Mouse (Mus musculus) forebrain, embryonic 15.5 days (tissue): ENCODE measurements at regions not wholly inside any gene's neighbourhood (a gene's known extent, or its start where the extent isn't known, plus 50 kb on each side); places are given as distances from the start of the nearest gene placed in this dataset.
"Not testable (repeated sequence)": the region's sequence is repeated elsewhere in the genome, so short reads cannot be mapped to it uniquely, and the experiment has no call there.

Source experiments
- ATAC-seq: fragments of 200-750 bp; cut with Nextera tagmentation; replicated peaks from 2 replicates; pipeline ENCODE4 v1.8.0; 2017; ENCODE audit warnings: mild to moderate bottlenecking, moderate TSS enrichment, moderate library complexity
- H3K27ac ChIP-seq: fragments of 300-500 bp; sonication (generic); replicated peaks from 2 replicates; pipeline ENCODE4 v1.5.1; 2015; ENCODE audit warnings: mild to moderate bottlenecking, inconsistent platforms
- H3K27me3 ChIP-seq: fragments of 300-500 bp; sonication (generic); 2 replicates; pipeline ENCODE4 v1.6.1; 2015; ENCODE audit warnings: inconsistent platforms
- H3K36me3 ChIP-seq: fragments of 300-500 bp; sonication (generic); 2 replicates; pipeline ENCODE4 v1.6.1; 2015; ENCODE audit warnings: mild to moderate bottlenecking, inconsistent platforms
- H3K4me1 ChIP-seq: fragments of 300-500 bp; sonication (generic); 2 replicates; pipeline ENCODE4 v1.6.1; 2015; ENCODE audit warnings: inconsistent platforms
- H3K4me2 ChIP-seq: fragments of 300-500 bp; sonication (generic); replicated peaks from 2 replicates; pipeline ENCODE4 v1.6.1; 2015; ENCODE audit warnings: mild to moderate bottlenecking, inconsistent platforms
- H3K4me3 ChIP-seq: fragments of 300-500 bp; sonication (generic); 2 replicates; pipeline ENCODE4 v1.5.1; 2015; ENCODE audit warnings: mild to moderate bottlenecking, inconsistent platforms
- H3K9ac ChIP-seq: fragments of 300-500 bp; sonication (generic); replicated peaks from 2 replicates; pipeline ENCODE4 v1.6.1; 2015; ENCODE audit warnings: mild to moderate bottlenecking, inconsistent platforms
- H3K9me3 ChIP-seq: fragments of 300-500 bp; sonication (generic); 2 replicates; pipeline ENCODE4 v1.6.1; 2016; ENCODE audit warnings: inconsistent platforms
- WGBS: fragments of 180-500 bp; shearing (Covaris S2); methylation state at CpG from one replicate; pipeline ENCODE4 v1.1.7; 2015; ENCODE audit warnings: mixed read lengths; 5-methylcytosine and 5-hydroxymethylcytosine counted together

DNA sequence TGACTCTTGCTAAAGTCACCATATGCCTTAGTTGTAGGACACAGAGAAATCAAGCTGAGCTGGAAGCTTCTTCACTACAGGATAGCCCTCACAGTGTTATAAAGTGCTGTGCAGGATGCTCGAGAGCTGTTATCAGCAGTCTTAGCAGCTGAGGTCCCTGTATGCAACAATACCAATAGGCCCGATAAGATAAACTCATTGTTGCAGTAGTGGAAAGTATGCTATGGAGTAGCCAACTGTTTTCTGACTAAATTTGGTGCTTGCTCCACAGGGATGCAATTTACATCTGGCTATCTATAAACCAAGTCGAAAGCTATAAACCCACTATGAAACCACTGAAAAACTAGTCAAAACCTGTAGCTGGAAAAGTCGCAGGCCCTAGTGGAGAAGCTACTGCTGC lies 715.3 kb upstream of the Diaph2 start:
- H3K4me3 ChIP-seq = no peak overlapping the region
- H3K9ac ChIP-seq = no peak overlapping the region
- no peaks in the 10 kb centered on the region for H3K36me3 ChIP-seq
- ATAC-seq = no peak
- no peaks in the 10 kb centered on the region for H3K9me3 ChIP-seq
- H3K27ac ChIP-seq = no peak overlapping the region
- 91% methylated on average over 4 of the region's 4 CpGs for WGBS
- no peak overlapping the region for H3K4me2 ChIP-seq
- no peaks in the 10 kb centered on the region for H3K27me3 ChIP-seq
- H3K4me1 ChIP-seq = no peaks in the 10 kb centered on the region

DNA sequence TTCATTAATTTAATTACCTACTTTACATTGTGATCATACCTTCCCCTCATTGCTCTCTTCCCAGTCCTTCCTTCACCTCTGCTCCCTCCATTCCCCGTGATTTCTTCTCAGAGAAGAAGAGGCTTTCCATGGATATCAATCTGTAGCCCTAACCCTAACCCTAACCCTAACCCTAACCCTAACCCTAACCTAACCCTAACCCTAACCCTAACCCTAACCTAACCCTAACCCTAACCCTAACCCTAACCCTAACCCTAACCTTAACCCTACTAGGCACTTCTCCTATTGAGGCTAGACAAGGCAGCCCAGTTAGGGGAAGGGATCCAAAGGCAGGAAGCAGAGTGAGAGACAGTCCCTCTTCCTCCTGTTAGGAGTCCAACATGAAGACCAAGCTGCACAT lies 693.1 kb upstream of the Diaph2 start:
- not testable (repeated sequence) for H3K27me3 ChIP-seq, H3K9me3 ChIP-seq, H3K9ac ChIP-seq, H3K27ac ChIP-seq, H3K4me3 ChIP-seq, ATAC-seq, H3K4me1 ChIP-seq, H3K4me2 ChIP-seq, H3K36me3 ChIP-seq
- 86% methylated on average over 1 of the region's 1 CpGs for WGBS

DNA sequence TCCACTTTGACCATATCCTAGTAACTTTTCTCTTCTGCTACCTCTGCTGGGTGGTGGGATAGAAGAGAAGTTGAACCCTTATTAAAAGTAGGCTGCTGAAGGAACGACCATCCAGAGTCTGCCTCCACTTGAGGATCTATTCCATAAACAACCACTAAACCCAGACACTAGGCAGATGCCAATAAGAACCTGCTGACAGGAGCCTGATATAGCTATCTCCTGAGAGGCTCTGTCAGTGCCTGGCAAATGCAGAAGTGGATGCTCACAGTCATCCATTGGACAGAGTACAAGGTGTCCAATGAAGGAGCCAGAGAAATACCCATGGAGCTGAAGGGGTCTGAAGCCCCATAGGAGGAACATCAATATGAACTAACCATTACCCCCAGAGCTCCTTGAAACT lies 653.7 kb upstream of the Diaph2 start:
- not testable (repeated sequence) for H3K4me1 ChIP-seq, H3K36me3 ChIP-seq, ATAC-seq, H3K4me2 ChIP-seq, H3K27ac ChIP-seq, H3K9me3 ChIP-seq, H3K9ac ChIP-seq, H3K4me3 ChIP-seq, H3K27me3 ChIP-seq
- 77% methylated on average over 1 of the region's 1 CpGs for WGBS

DNA sequence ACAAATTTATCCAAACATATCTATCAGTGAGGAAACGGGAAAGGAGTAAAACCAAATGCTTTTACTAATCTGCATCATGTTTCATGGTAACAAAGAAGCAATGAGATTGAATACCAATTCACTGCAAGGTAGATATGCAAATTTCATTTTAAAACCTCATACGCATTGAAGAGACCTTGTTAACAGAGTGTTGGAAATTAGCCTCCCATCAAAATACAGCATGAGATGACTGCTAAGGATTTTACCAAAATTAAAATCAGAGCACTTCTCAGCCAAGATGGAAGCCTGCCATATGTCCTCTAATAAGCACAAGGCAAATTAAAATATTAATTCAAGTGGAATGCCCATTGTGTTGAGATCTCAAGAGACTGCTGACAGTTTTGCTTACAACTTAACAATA lies 651.2 kb upstream of the Diaph2 start:
- Histone ChIP-seq H3K4me1 (no peaks in the 10 kb centered on the region), H3K27me3 (no peaks in the 10 kb centered on the region), H3K4me3 (no peak overlapping the region), H3K4me2 (no peak overlapping the region), H3K36me3 (no peaks in the 10 kb centered on the region), H3K9me3 (no peaks in the 10 kb centered on the region), H3K27ac (peak overlapping the region; percentile 68), H3K9ac (no peak overlapping the region)
- ATAC-seq = peak; percentile 89
- WGBS = 33% methylated on average over 2 of the region's 2 CpGs

DNA sequence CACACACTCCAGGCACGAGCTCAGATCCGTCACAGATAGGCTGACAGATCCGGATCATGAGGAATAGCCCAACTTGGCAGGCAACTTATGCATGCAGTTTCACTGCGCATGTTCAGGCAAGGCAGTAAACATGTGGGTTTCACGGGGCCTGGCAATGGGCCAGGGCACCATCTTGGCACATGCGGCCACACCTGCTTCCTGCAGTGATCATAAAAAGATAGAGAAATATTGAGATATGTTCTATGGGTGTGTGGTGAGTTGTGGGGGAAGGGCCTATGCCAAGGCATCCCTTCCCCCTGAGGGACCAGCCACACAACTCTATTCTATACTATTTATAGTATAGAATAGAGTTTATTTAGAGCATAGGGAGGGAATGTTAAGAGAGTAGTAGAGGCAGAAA lies 647.3 kb upstream of the Diaph2 start:
- no peaks in the 10 kb centered on the region for H3K4me1 ChIP-seq
- no peak for ATAC-seq
- no peak overlapping the region for H3K27ac ChIP-seq
- no peak overlapping the region for H3K4me3 ChIP-seq
- H3K9ac ChIP-seq = no peak overlapping the region
- H3K9me3 ChIP-seq = no peaks in the 10 kb centered on the region
- WGBS = 81% methylated on average over 6 of the region's 6 CpGs
- H3K4me2 ChIP-seq = no peak overlapping the region
- no peaks in the 10 kb centered on the region for H3K27me3 ChIP-seq
- H3K36me3 ChIP-seq = no peaks in the 10 kb centered on the region

DNA sequence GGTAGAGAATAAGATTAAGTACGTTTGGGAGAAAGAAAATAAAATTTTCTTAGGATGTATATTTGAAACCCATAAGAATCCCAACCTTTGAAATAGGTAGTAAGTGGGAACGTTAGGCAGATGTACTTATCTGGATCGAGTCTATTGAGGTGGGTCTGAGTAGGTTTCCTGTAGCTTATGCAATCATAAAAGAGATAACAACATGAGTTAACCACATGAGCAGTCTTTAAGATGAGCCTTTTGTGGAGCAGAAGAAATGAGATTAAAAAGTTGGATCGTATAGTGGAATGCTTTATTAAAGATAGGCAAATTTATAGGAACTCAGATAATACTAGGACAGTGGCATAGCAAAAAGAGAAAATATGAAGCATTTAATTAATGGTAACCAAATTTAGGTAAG lies 646.3 kb upstream of the Diaph2 start:
- Histone ChIP-seq H3K9me3 (no peaks in the 10 kb centered on the region), H3K27ac (no peak overlapping the region), H3K9ac (no peak overlapping the region), H3K36me3 (no peaks in the 10 kb centered on the region), H3K27me3 (no peaks in the 10 kb centered on the region), H3K4me2 (no peak overlapping the region), H3K4me1 (no peaks in the 10 kb centered on the region), H3K4me3 (no peak overlapping the region)
- 82% methylated on average over 4 of the region's 4 CpGs for WGBS
- ATAC-seq = no peak
